Mouse (Mus musculus) erythroblast, embryonic 14.5 days (primary cell): ENCODE results near the gene Tceanc. TPM values are rescaled to one million over a fixed set of nuclear protein-coding genes. Genes with fewer than 3 reads are reported as not detected.

ENCODE experiments used
- H3K27me3 ChIP-seq: 2 replicates; pipeline ENCODE4 v1.6.1; 2012; ENCODE audit warnings: inconsistent platforms; ENCODE audit not compliant: control insufficient read depth
- H3K36me3 ChIP-seq: 2 replicates; pipeline ENCODE4 v1.6.1; 2012; ENCODE audit warnings: mild to moderate bottlenecking, inconsistent platforms; ENCODE audit not compliant: control insufficient read depth
- H3K4me1 ChIP-seq: 2 replicates; pipeline ENCODE4 v1.6.1; 2012; ENCODE audit warnings: inconsistent platforms; ENCODE audit not compliant: control insufficient read depth
- H3K4me3 ChIP-seq: replicated peaks from 2 replicates; pipeline ENCODE3; 2012; ENCODE audit warnings: moderate library complexity, mild to moderate bottlenecking, inconsistent platforms
- H3K9me3 ChIP-seq: 2 replicates; pipeline ENCODE4 v1.6.1; 2012; ENCODE audit warnings: low read length, inconsistent platforms, mixed read lengths; ENCODE audit not compliant: control insufficient read depth
- GATA1 ChIP-seq: IDR thresholded peaks from 2 replicates; pipeline ENCODE4 v1.6.1; 2012; ENCODE audit warnings: low read length, inconsistent platforms, mixed read lengths
- TAL1 ChIP-seq: IDR thresholded peaks from 3 replicates; pipeline ENCODE4 v1.6.1; 2012; ENCODE audit warnings: low read length, inconsistent platforms, mixed read lengths
- polyA plus RNA-seq: library from polyadenylated mRNA; stranded (reverse); fragments of >175 nt; gene quantifications from 2 replicates; pipeline ENCODE4 v1.2.3, GENCODE M21; 2012

Gene Tceanc
- polyA plus RNA-seq, 1 experiment = 0.02 TPM

DNA sequence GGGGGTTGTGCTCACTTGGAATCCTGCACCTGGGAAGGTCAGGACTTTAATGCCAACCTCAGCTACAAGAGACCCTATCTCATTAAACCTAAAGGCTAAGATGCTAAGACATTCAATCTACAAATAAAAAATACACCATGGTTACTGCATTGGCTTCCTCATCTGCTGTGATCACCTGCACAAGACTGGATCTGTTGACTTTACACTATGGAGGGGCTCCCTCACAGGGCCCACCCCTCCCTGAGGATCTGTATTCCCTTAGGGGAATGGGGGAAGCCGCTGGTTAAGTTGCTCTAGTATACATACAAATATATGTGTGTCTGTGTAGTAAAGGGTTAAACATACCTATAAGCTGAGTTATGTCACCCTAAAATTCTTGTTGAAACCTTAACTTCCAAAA, 62.8 kb downstream of the Tceanc start:
- Histone ChIP-seq H3K27me3 (no peaks in the 10 kb centered on the region), H3K4me3 (no peak overlapping the region), H3K4me1 (peaks cover 1% of the 10 kb centered on the region; the same call in 1 of the 2 replicates), H3K36me3 (peaks cover 22% of the 10 kb centered on the region), H3K9me3 (no peaks in the 10 kb centered on the region)
- no peak for TF ChIP-seq GATA1
- TF ChIP-seq TAL1 = no peak

DNA sequence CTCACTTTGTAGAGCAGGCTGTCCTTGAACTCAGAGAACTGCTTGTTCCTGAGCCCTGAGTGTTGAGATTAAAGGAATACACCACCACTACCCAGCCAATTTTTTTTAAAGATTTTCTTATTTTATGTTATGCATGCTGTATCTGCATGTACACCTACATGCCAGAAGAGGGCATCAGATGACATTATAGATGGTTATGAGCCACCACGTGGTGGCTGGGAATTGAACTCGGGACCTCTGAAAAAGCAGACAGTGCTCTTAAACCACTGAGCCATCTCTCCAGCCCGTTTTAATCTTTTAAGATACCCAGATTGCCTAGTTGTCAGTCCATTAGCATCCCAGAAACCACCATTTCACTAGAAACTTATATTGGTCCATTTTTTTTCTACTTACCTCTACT, 64.0 kb downstream of the Tceanc start:
- Histone ChIP-seq H3K27me3 (no peaks in the 10 kb centered on the region), H3K4me1 (no peaks in the 10 kb centered on the region), H3K36me3 (peaks cover 22% of the 10 kb centered on the region), H3K9me3 (no peaks in the 10 kb centered on the region), H3K4me3 (no peak overlapping the region)
- no peak for TF ChIP-seq GATA1
- TF ChIP-seq TAL1 = no peak

DNA sequence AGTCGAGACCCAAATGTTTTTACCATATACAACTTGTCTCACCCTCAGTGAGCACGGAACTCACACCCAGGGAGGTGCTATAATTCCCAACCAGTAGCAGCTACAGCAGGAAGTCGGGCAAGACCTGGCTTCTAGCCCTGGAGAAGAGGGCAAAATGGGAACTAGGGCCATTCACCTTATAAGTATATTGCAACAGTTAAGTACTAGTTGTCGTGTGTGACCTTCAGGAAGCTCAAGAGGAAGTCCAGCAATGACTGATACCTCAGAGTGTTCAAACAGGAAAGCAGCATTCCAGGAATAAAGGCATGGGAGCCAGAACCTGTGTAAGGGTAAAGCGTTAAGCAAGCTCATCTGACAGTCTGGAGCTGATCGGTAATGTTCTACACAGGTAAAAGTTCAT, 64.8 kb downstream of the Tceanc start:
- H3K36me3 ChIP-seq = peaks cover 25% of the 10 kb centered on the region

More for the DNA sequence above, 64.8 kb downstream of the Tceanc start:
- Histone ChIP-seq H3K27me3 (no peaks in the 10 kb centered on the region), H3K4me1 (no peaks in the 10 kb centered on the region), H3K9me3 (no peaks in the 10 kb centered on the region), H3K4me3 (no peak overlapping the region)
- TF ChIP-seq TAL1 = no peak
- no peak for TF ChIP-seq GATA1

Other genes starting within 250 kb of the Tceanc start
- gene Trappc2, start 78.0 kb downstream of the Tceanc start, polyA plus RNA-seq = 0.11 TPM in 1 of 2 replicates, not detected in the other
- 0.11 and 0.12 TPM in 2 replicates for gene Ofd1, start 77.9 kb downstream of the Tceanc start, polyA plus RNA-seq
- 0.06 and 0.11 TPM in 2 replicates for gene Rab9, start 38.7 kb downstream of the Tceanc start, polyA plus RNA-seq
- gene Egfl6, start 67.2 kb upstream of the Tceanc start, polyA plus RNA-seq = not detected in 2 replicates